Mouse (Mus musculus): ENCODE measurements around the gene Rere. TPM values are rescaled to one million over a fixed set of nuclear protein-coding genes. Genes with fewer than 3 reads are reported as not detected.

The Rere gene
- total and polyA plus RNA-seq, 3 experiments = 4.1 to 31.8 TPM; not detected in 1

DNA sequence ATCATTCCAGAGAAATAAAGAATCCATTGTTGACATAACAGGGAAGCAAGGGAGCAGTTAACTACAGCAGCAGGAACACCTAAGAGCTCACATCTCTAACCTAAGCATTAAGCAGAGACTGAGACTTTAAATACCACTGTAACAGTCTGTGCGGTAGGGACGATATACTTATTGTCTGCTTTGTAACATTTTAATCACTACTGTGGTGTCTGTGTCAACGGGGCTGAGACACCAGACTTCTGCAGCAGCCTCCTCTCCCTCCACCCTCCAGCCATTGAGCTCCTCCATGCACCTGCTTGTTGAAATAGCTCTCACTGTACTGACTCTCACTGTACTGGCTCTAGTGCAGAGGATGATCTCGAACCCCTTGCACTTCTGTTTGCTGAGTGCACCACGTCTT, 98.8 kb downstream of the Rere start:
- Histone ChIP-seq H3K4me1 (ENCODE audit: control insufficient read depth in 1 of 2, insufficient read depth in 2 of 2, low read length in 2 of 2) (no peaks in the 10 kb centered on the region), H3K79me2 (ENCODE audit: control insufficient read depth, insufficient read depth, low read length, poor library complexity) (peaks cover 6% of the 10 kb centered on the region), H3K27me3 (ENCODE audit: control insufficient read depth in 1 of 2, insufficient read depth in 2 of 2, low read length in 2 of 2) (no peaks in the 10 kb centered on the region), H3K36me3 (ENCODE audit: control insufficient read depth in 1 of 2, insufficient read depth in 2 of 2, low read length in 2 of 2) (no peaks in the 10 kb centered on the region), H3K9ac (ENCODE audit: control insufficient read depth, low read depth, low read length, poor library complexity, severe bottlenecking) (no peak overlapping the region), H3K27ac (ENCODE audit: control insufficient read depth, low read depth, low read length) (no peak overlapping the region), H3K4me3 (ENCODE audit: control insufficient read depth in 1 of 2, insufficient read depth in 1 of 2, low read depth in 2 of 2, low read length in 2 of 2) (no peak overlapping the region), H3K9me3 (replicated peaks; ENCODE audit: insufficient read depth, low read length) (no peaks in the 10 kb centered on the region)
- DNase-seq (ENCODE audit: low read depth, low spot score) = no peak
- TF ChIP-seq JUND (IDR thresholded peaks at IDR 0.05; ENCODE audit: low read depth, low read length) (no peak), UBTF (IDR thresholded peaks at IDR 0.05; ENCODE audit: borderline replicate concordance, insufficient read depth, low read depth, low read length) (no peak), ZKSCAN1 (IDR thresholded peaks at IDR 0.05; ENCODE audit: low read depth, low read length) (no peak), E2F4 (IDR thresholded peaks at IDR 0.05; ENCODE audit: borderline replicate concordance, low read depth, low read length) (no peak), ELF1 (IDR thresholded peaks at IDR 0.05; ENCODE audit: low read depth, low read length) (no peak), RAD21 (IDR thresholded peaks at IDR 0.05; ENCODE audit: low read depth, low read length) (no peak), MEF2A (IDR thresholded peaks at IDR 0.05; ENCODE audit: extremely low read depth, insufficient replicate concordance, low read depth, low read length, poor library complexity, severe bottlenecking) (no peak), CHD1 (IDR thresholded peaks at IDR 0.05; ENCODE audit: low read depth, low read length) (no peak), SIN3A (IDR thresholded peaks at IDR 0.05; ENCODE audit: low read length) (no peak), USF2 (IDR thresholded peaks at IDR 0.05; ENCODE audit: borderline replicate concordance in 1 of 2, insufficient read depth in 1 of 2, low read depth in 1 of 2, low read length in 2 of 2) (no peak), USF1 (IDR thresholded peaks at IDR 0.05; ENCODE audit: low read depth, low read length) (no peak), BHLHE40 (IDR thresholded peaks at IDR 0.05; ENCODE audit: borderline replicate concordance, low read depth, low read length) (no peak), MAX (IDR thresholded peaks at IDR 0.05; ENCODE audit: low read length) (no peak), EP300 (IDR thresholded peaks at IDR 0.05; ENCODE audit: low read depth in 1 of 2, low read length in 2 of 2) (no peak), MAFK (IDR thresholded peaks at IDR 0.05; ENCODE audit: borderline replicate concordance, low read depth, low read length) (no peak), CTCF (IDR thresholded peaks at IDR 0.05 in 2 of 3, conservative IDR thresholded peaks at IDR 0.05 in 1 of 3; ENCODE audit: control insufficient read depth in 1 of 3, insufficient read depth in 1 of 3, low read depth in 2 of 3, low read length in 3 of 3, poor library complexity in 1 of 3, severe bottlenecking in 1 of 3) (no peak), MXI1 (IDR thresholded peaks at IDR 0.05; ENCODE audit: low read depth, low read length) (no peak), POLR2A (IDR thresholded peaks at IDR 0.05; ENCODE audit: control insufficient read depth in 1 of 2, insufficient read depth in 1 of 2, low read depth in 1 of 2, low read length in 2 of 2, poor library complexity in 1 of 2) (no peak)

- DNase-seq (ENCODE audit: low read depth, low spot score) = no peak
- Histone ChIP-seq H3K9ac (ENCODE audit: control insufficient read depth, low read depth, low read length, poor library complexity, severe bottlenecking) (no peak overlapping the region), H3K79me2 (ENCODE audit: control insufficient read depth, insufficient read depth, low read length, poor library complexity) (peaks cover 6% of the 10 kb centered on the region), H3K4me3 (ENCODE audit: control insufficient read depth in 1 of 2, insufficient read depth in 1 of 2, low read depth in 2 of 2, low read length in 2 of 2) (no peak overlapping the region), H3K36me3 (ENCODE audit: control insufficient read depth in 1 of 2, insufficient read depth in 2 of 2, low read length in 2 of 2) (no peaks in the 10 kb centered on the region), H3K9me3 (replicated peaks; ENCODE audit: insufficient read depth, low read length) (no peaks in the 10 kb centered on the region), H3K4me1 (ENCODE audit: control insufficient read depth in 1 of 2, insufficient read depth in 2 of 2, low read length in 2 of 2) (no peaks in the 10 kb centered on the region), H3K27me3 (ENCODE audit: control insufficient read depth in 1 of 2, insufficient read depth in 2 of 2, low read length in 2 of 2) (no peaks in the 10 kb centered on the region), H3K27ac (ENCODE audit: control insufficient read depth, low read depth, low read length) (no peak overlapping the region)
- TF ChIP-seq ZC3H11A (IDR thresholded peaks at IDR 0.05; ENCODE audit: low read depth, low read length) (no peak), MXI1 (IDR thresholded peaks at IDR 0.05; ENCODE audit: low read depth, low read length) (no peak), RAD21 (IDR thresholded peaks at IDR 0.05; ENCODE audit: low read depth, low read length) (no peak), TAL1 (IDR thresholded peaks at IDR 0.05; ENCODE audit: low read length) (no peak)
These were observed 101.1 kb downstream of the Rere start for GRCm38 (mm10) chr4:150382504-150382903.

Data from MEL (cell line).